Mouse (Mus musculus) G1E (cell line): ENCODE results near the gene Npas3. TPM values are rescaled to one million over a fixed set of nuclear protein-coding genes. Genes with fewer than 3 reads are reported as not detected.

Source experiments
- ATAC-seq: 2 replicates; pipeline ENCODE4 v1.8.0; 2016; ENCODE audit warnings: mild to moderate bottlenecking; ENCODE audit not compliant: insufficient number of reproducible peaks, poor library complexity, low FRiP score, severe bottlenecking; ENCODE audit errors: extremely low read depth
- DNase-seq: peaks from one replicate; pipeline ENCODE4 v3.0.0; 2012; ENCODE audit warnings: low spot score
- H3K27me3 ChIP-seq: 2 replicates; pipeline ENCODE4 v1.6.1; 2012; ENCODE audit warnings: mild to moderate bottlenecking, low read length, inconsistent platforms; ENCODE audit not compliant: insufficient read depth
- H3K36me3 ChIP-seq: replicated peaks from 2 replicates; pipeline ENCODE3; 2012; ENCODE audit warnings: mild to moderate bottlenecking, inconsistent platforms
- H3K4me1 ChIP-seq: 2 replicates; pipeline ENCODE4 v1.6.1; 2012; ENCODE audit warnings: low read depth, low read length, inconsistent platforms, mixed read lengths; ENCODE audit not compliant: insufficient read depth
- H3K4me3 ChIP-seq: 2 replicates; pipeline ENCODE4 v1.5.1; 2012; ENCODE audit warnings: low read depth, mild to moderate bottlenecking, inconsistent platforms, low read length, moderate library complexity, mixed read lengths
- H3K9me3 ChIP-seq: replicated peaks from 2 replicates; pipeline ENCODE4 v1.6.1; 2012; ENCODE audit warnings: inconsistent platforms
- CTCF ChIP-seq: IDR thresholded peaks from 2 replicates; pipeline ENCODE4 v1.5.1; 2012; ENCODE audit warnings: low read depth, low read length, inconsistent platforms, mixed read lengths
- GATA1 ChIP-seq: IDR thresholded peaks from 2 replicates; pipeline ENCODE4 v1.6.1; 2012; ENCODE audit warnings: borderline replicate concordance, low read length, inconsistent platforms, mixed read lengths
- GATA2 ChIP-seq: IDR thresholded peaks from 2 replicates; pipeline ENCODE4 v1.6.1; 2012; ENCODE audit warnings: low read depth, low read length, inconsistent platforms, borderline replicate concordance
- POLR2AphosphoS5 ChIP-seq: IDR thresholded peaks from 2 replicates; pipeline ENCODE4 v1.6.1; 2012; ENCODE audit warnings: low read depth, low read length, inconsistent platforms; ENCODE audit not compliant: insufficient replicate concordance
- TAL1 ChIP-seq: conservative IDR thresholded peaks from 2 replicates; pipeline ENCODE4 v1.6.1; 2012; ENCODE audit warnings: low read depth, low read length, inconsistent platforms, mixed read lengths
- polyA plus RNA-seq: library from polyadenylated mRNA; stranded (reverse); fragments of >175 nt; gene quantifications from 2 replicates; pipeline ENCODE4 v1.2.3, GENCODE M21; 2012
- total RNA-seq, 2 experiments: library from RNA; stranded (forward) in 1 of 2; stranded (reverse) in 1 of 2; fragments of 200-1000 nt in 1 of 2; fragments of >200 nt in 1 of 2; fragmentation: Nextera tagmentation in 1 of 2; gene quantifications; 2 replicates each; pipeline ENCODE4 v1.2.3; 2014 to 2017

Gene Npas3
- total and polyA plus RNA-seq, 3 experiments, result 0.11 TPM; not detected in 2

GRCm38 (mm10) chr12:53999647-54000637 is 751.5 kb downstream of the Npas3 start:
- H3K4me1 ChIP-seq, result no peaks in the 10 kb centered on the region
- no peaks in the 10 kb centered on the region for H3K27me3 ChIP-seq
- H3K36me3 ChIP-seq, result no peaks in the 10 kb centered on the region
- DNase-seq (no peak), ATAC-seq (no peak)
- peaks cover 58% of the 10 kb centered on the region for H3K9me3 ChIP-seq
- TF ChIP-seq CTCF (no peak), GATA1 (no peak), POLR2AphosphoS5 (no peak), TAL1 (no peak), GATA2 (no peak)
- no peak overlapping the region for H3K4me3 ChIP-seq

GRCm38 (mm10) chr12:54002496-54002895 is 754.0 kb downstream of the Npas3 start:
- TF ChIP-seq GATA2 (no peak), TAL1 (no peak), GATA1 (no peak), POLR2AphosphoS5 (no peak), CTCF (no peak)
- H3K27me3 ChIP-seq, result no peaks in the 10 kb centered on the region
- no peaks in the 10 kb centered on the region for H3K36me3 ChIP-seq
- ATAC-seq (no peak), DNase-seq (no peak)
- peaks cover 55% of the 10 kb centered on the region for H3K9me3 ChIP-seq
- H3K4me3 ChIP-seq, result no peak overlapping the region
- H3K4me1 ChIP-seq, result no peaks in the 10 kb centered on the region

DNA sequence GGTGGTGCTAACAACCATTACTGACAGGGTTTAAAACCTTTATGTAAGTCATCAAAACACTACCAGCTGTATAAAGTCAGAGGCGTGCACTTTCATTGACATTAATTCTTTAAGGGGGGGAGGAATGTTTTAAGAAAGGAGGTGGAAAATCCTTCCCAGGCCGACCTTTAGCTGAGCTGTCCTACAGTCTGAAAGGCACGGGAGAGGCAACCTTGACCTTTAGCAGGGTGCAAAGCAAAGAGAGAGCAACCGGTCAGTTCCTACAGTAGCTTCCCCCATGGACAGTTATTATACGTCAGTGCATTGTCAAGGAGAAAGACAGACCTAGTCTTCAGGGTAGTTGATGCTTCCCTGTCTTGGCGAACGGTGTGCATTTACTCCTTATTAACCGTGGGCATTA is 756.1 kb downstream of the Npas3 start:
- TF ChIP-seq GATA1 (no peak), CTCF (no peak), POLR2AphosphoS5 (no peak), GATA2 (no peak), TAL1 (no peak)
- H3K27me3 ChIP-seq, result no peaks in the 10 kb centered on the region
- DNase-seq (no peak), ATAC-seq (no peak)
- H3K4me3 ChIP-seq, result no peak overlapping the region
- peaks cover 54% of the 10 kb centered on the region for H3K9me3 ChIP-seq
- H3K36me3 ChIP-seq, result no peaks in the 10 kb centered on the region
- no peaks in the 10 kb centered on the region for H3K4me1 ChIP-seq

DNA sequence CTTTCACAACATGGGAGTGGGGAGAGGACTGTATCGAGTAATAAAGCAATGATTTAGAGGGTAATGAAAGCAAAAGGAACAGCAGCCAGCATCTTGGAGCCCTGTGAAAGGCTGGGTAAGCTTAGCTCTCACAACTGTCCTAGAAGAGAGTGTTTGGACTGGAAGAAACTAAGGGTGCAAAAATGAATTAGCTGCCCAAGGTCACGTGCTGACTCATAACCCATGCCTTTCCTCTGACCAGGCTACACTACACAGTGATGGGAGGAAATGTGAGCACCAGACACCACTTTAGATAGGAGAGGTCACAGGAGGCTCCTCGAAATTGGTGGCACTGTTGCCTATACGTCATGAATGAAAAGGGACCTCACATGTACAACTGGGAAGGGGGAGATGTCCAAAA is 757.1 kb downstream of the Npas3 start:
- no peaks in the 10 kb centered on the region for H3K36me3 ChIP-seq
- TF ChIP-seq GATA1 (no peak), CTCF (no peak), POLR2AphosphoS5 (no peak), GATA2 (no peak), TAL1 (no peak)
- ATAC-seq, result no peak
- no peak overlapping the region for H3K4me3 ChIP-seq
- peaks cover 50% of the 10 kb centered on the region for H3K9me3 ChIP-seq
- DNase-seq, result no peak
- H3K4me1 ChIP-seq, result no peaks in the 10 kb centered on the region
- H3K27me3 ChIP-seq, result no peaks in the 10 kb centered on the region

- TF ChIP-seq POLR2AphosphoS5 (no peak), CTCF (no peak), GATA2 (no peak), TAL1 (no peak), GATA1 (no peak)
- DNase-seq (no peak), ATAC-seq (no peak)
- Histone ChIP-seq H3K36me3 (no peaks in the 10 kb centered on the region), H3K9me3 (peaks cover 45% of the 10 kb centered on the region), H3K27me3 (no peaks in the 10 kb centered on the region), H3K4me1 (no peaks in the 10 kb centered on the region), H3K4me3 (no peak overlapping the region)
These were observed 766.8 kb downstream of the Npas3 start for GRCm38 (mm10) chr12:54015304-54015703.

GRCm38 (mm10) chr12:54017949-54018348 is 769.5 kb downstream of the Npas3 start:
- H3K27me3 ChIP-seq, result no peaks in the 10 kb centered on the region
- H3K4me3 ChIP-seq, result no peak overlapping the region
- H3K9me3 ChIP-seq, result peaks cover 53% of the 10 kb centered on the region
- TF ChIP-seq GATA1, result no peak
- TF ChIP-seq GATA2, result no peak
- TF ChIP-seq POLR2AphosphoS5, result no peak
- no peak for TF ChIP-seq TAL1
- no peak for TF ChIP-seq CTCF
- no peak for ATAC-seq
- H3K4me1 ChIP-seq, result no peaks in the 10 kb centered on the region
- no peak for DNase-seq
- H3K36me3 ChIP-seq, result no peaks in the 10 kb centered on the region
